Mouse (Mus musculus) midbrain, embryonic 16.5 days (tissue): ENCODE results near the gene Ppm1j. TPM values are rescaled to one million over a fixed set of nuclear protein-coding genes. Genes with fewer than 3 reads are reported as not detected.

Experiments
- polyA plus RNA-seq: library from polyadenylated mRNA; unstranded; fragments of >200 nt; fragmentation: Nextera tagmentation; extraction: Ambion mirVana; gene quantifications from 2 replicates; pipeline ENCODE4 v1.2.1, GENCODE M21; 2015

The Ppm1j gene
- polyA plus RNA-seq, 1 experiment from 2014 or later: 1.1 TPM

Other genes with a start within 250 kb of the Ppm1j start
- gene Slc16a1, start 142.4 kb upstream of the Ppm1j start, polyA plus RNA-seq: 8.9 and 10.2 TPM in 2 replicates
- 0.11 TPM in 1 of 2 replicates, not detected in the other for gene Fam19a3, start 784 bp downstream of the Ppm1j start, polyA plus RNA-seq
- 41.2 and 45.5 TPM in 2 replicates for gene Rhoc, start 7.3 kb downstream of the Ppm1j start, polyA plus RNA-seq
- 7.8 and 8.3 TPM in 2 replicates for gene Mov10, start 37.5 kb downstream of the Ppm1j start, polyA plus RNA-seq
- gene St7l, start 82.9 kb downstream of the Ppm1j start, polyA plus RNA-seq: 37.6 and 38.3 TPM in 2 replicates
- gene Capza1, start 83.4 kb downstream of the Ppm1j start, polyA plus RNA-seq: 149 and 162 TPM in 2 replicates
- gene Wnt2b, start 180.9 kb downstream of the Ppm1j start, polyA plus RNA-seq: 0.83 and 0.89 TPM in 2 replicates